Mouse (Mus musculus) cerebellum, postnatal 14 days (tissue): ENCODE measurements around the gene Sv2a.
A peak's percentile ranks its signal among the peaks of the same experiment; 100 is the strongest.
"Not testable (repeated sequence)": the region's sequence is repeated elsewhere in the genome, so short reads cannot be mapped to it uniquely, and the experiment has no call there.

ENCODE experiments used
- DNase-seq, 2 experiments: peaks; one replicate each; pipeline ENCODE4 v3.0.0; 2021; ENCODE audit warnings: mixed read lengths in 2 of 2

Sv2a gene

GRCm38 (mm10) chr3:96175251-96175650, 5.7 kb upstream of the Sv2a start:
- DNase-seq = no peak

GRCm38 (mm10) chr3:96178427-96178826, 2.5 kb upstream of the Sv2a start:
- DNase-seq = no peak

GRCm38 (mm10) chr3:96178902-96179301, 2.0 kb upstream of the Sv2a start:
- DNase-seq = no peak

- peak; percentile 69 to 76 for DNase-seq
Measured at GRCm38 (mm10) chr3:96179531-96179930, 1.4 kb upstream of the Sv2a start.

GRCm38 (mm10) chr3:96181510-96182381, 795 bp downstream of the Sv2a start:
- DNase-seq = peak; percentile 64 to 73

GRCm38 (mm10) chr3:96182382-96182776, 1.4 kb downstream of the Sv2a start:
- DNase-seq = peak in 1 of 2 experiments; percentile 54

- no peak for DNase-seq
Measured at GRCm38 (mm10) chr3:96192977-96193376, 12.0 kb downstream of the Sv2a start.

GRCm38 (mm10) chr3:96194966-96195365, 14.0 kb downstream of the Sv2a start:
- no peak for DNase-seq

- DNase-seq = peak; percentile 45 to 68
Measured at GRCm38 (mm10) chr3:96195616-96196313, 14.8 kb downstream of the Sv2a start.

GRCm38 (mm10) chr3:96196437-96197128, 15.6 kb downstream of the Sv2a start:
- DNase-seq = no peak

- DNase-seq = peak; percentile 90 to 92
Measured at GRCm38 (mm10) chr3:96197129-96197749, 16.3 kb downstream of the Sv2a start.

- DNase-seq = no peak
Measured at GRCm38 (mm10) chr3:96198181-96198580, 17.2 kb downstream of the Sv2a start.

- DNase-seq = not testable (repeated sequence)
Measured at GRCm38 (mm10) chr3:96198601-96199251, 17.8 kb downstream of the Sv2a start.

GRCm38 (mm10) chr3:96199731-96200130, 18.8 kb downstream of the Sv2a start:
- DNase-seq = no peak

- DNase-seq = no peak
Measured at GRCm38 (mm10) chr3:96207819-96208218, 26.9 kb downstream of the Sv2a start.

- DNase-seq = peak in 1 of 2 experiments; percentile 45
Measured at GRCm38 (mm10) chr3:96209242-96209641, 28.3 kb downstream of the Sv2a start.

GRCm38 (mm10) chr3:96219191-96219641, 38.3 kb downstream of the Sv2a start:
- peak; percentile 46 to 57 for DNase-seq

GRCm38 (mm10) chr3:96219661-96220130, 38.7 kb downstream of the Sv2a start, which contains the start of the genes Bola1 and Hist2h2ab:
Gene Bola1 (minus strand): TSS chr3:96219709.
Gene Hist2h2ab (plus strand): TSS chr3:96219865.
- peak; percentile 69 to 80 for DNase-seq

GRCm38 (mm10) chr3:96220131-96220764, 39.3 kb downstream of the Sv2a start:
- not testable (repeated sequence) for DNase-seq

GRCm38 (mm10) chr3:96220765-96221639, 40.1 kb downstream of the Sv2a start, which contains the start of the genes Hist2h2ac and Hist2h2be:
Gene Hist2h2ac (minus strand): TSS chr3:96220880.
Gene Hist2h2be (plus strand): TSS chr3:96221119.
- DNase-seq = peak; percentile 73 to 83
